Mouse (Mus musculus): Measurements from ENCODE around the gene Chic2. TPM values are rescaled to one million over a fixed set of nuclear protein-coding genes. Genes with fewer than 3 reads are reported as not detected.
A peak's percentile ranks its signal among the peaks of the same experiment; 100 is the strongest.

Chic2 gene
- polyA plus RNA-seq, 1 experiment from 2014 or later, result 28.7 TPM

DNA sequence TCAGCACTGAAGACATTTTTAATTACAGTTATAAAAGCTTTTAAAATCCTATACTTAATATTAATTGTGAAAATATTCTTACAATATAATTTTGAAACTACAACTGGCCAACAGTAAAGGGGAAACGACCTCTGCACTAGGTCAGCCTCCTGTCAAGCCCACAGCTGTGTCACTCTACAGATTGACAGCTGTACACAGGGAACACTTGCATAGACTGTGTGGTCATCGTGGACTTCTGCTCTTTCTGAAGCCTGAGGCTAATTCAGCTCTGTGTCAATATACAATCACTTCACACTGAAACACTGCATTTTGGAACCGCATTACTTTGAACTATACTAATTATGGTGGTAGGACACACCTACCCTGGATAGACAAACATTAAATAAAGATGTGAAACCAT is 39.8 kb downstream of the Chic2 start:
- whole genome bisulfite sequencing, result 74% methylated on average over 3 of the region's 3 CpGs
- no peak for ATAC-seq
- H3K27ac ChIP-seq, result no peak overlapping the region
- H3K4me1 ChIP-seq (replicated peaks), result peaks cover under 1% of the 10 kb centered on the region; the same call in 1 of the 2 replicates
- H3K4me3 ChIP-seq (replicated peaks), result no peak overlapping the region
- H3K27me3 ChIP-seq, result peaks cover 87% of the 10 kb centered on the region
- no peak overlapping the region for H3K4me2 ChIP-seq (replicated peaks)
- no peak overlapping the region for H3K9ac ChIP-seq (replicated peaks)
- H3K36me3 ChIP-seq, result peaks cover 8% of the 10 kb centered on the region
- H3K9me3 ChIP-seq, result no peaks in the 10 kb centered on the region; the same call in 1 of the 2 replicates

GRCm38 (mm10) chr5:75002109-75002508 is 42.5 kb downstream of the Chic2 start:
- Histone ChIP-seq H3K4me3 (replicated peaks) (no peak overlapping the region), H3K27me3 (peaks cover 88% of the 10 kb centered on the region), H3K27ac (no peak overlapping the region), H3K36me3 (0 out of 2 replicates have a peak, but pooled peaks cover 1% of the 10 kb centered on the region), H3K4me2 (replicated peaks) (no peak overlapping the region), H3K9me3 (no peaks in the 10 kb centered on the region), H3K9ac (replicated peaks) (no peak overlapping the region), H3K4me1 (replicated peaks) (peaks cover 13% of the 10 kb centered on the region; the same call in 1 of the 2 replicates)
- 83% methylated on average over 3 of the region's 3 CpGs for WGBS
- ATAC-seq, result no peak

DNA sequence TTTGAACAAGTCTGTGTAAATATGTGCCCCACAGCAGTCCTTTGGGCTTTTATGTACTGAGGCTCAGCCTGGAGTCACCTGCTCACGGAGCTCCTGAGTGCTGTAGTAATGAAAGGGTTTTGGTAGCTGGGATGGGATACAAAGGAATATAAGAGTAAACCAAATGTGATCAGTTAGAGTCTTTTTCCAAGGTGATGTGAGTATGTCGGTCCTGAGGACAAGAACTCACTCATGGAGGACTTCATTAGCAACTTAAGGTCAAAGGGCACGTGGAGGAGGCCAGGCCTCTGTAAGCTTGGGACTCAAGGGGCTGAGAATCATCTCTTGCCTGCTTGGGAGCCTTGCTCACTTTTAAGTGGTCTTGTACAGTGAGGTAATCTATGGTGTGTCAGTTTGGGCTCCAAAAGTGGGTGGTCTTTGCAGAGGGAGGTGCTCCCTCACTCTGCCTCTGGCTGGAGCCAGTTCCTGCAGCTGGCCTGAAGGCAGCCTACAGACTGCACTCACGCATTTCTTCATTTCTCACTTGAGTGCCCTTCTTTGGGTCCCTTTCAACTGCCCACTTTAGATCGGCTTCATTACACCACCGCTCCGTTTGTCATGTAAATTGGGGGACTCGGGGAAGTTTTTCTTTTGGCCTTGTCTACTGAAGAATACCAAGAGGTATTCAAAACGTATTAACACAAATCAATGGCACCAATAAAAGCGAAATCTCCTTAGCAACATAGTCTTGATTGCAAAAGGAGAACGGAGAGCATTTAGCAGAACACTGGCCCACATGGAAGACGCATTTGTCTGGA is 45.7 kb downstream of the Chic2 start:
- ATAC-seq, result peak; percentile 93
- no peak overlapping the region for H3K4me2 ChIP-seq (replicated peaks)
- no peak overlapping the region for H3K4me3 ChIP-seq (replicated peaks)
- no peak overlapping the region for H3K9ac ChIP-seq (replicated peaks)
- H3K36me3 ChIP-seq, result peaks cover 11% of the 10 kb centered on the region; the same call in 1 of the 2 replicates
- WGBS, result 10% methylated on average over 12 of the region's 12 CpGs
- peaks cover 13% of the 10 kb centered on the region; the same call in 1 of the 2 replicates for H3K4me1 ChIP-seq (replicated peaks)
- no peak overlapping the region for H3K27ac ChIP-seq
- H3K9me3 ChIP-seq, result no peaks in the 10 kb centered on the region
- peaks cover 94% of the 10 kb centered on the region for H3K27me3 ChIP-seq

GRCm38 (mm10) chr5:74994947-74995346 is 49.6 kb downstream of the Chic2 start:
- H3K4me2 ChIP-seq (replicated peaks), result no peak overlapping the region
- H3K9ac ChIP-seq (replicated peaks), result no peak overlapping the region
- ATAC-seq, result peak; percentile 44; the same call in 1 of the 2 replicates

DNA sequence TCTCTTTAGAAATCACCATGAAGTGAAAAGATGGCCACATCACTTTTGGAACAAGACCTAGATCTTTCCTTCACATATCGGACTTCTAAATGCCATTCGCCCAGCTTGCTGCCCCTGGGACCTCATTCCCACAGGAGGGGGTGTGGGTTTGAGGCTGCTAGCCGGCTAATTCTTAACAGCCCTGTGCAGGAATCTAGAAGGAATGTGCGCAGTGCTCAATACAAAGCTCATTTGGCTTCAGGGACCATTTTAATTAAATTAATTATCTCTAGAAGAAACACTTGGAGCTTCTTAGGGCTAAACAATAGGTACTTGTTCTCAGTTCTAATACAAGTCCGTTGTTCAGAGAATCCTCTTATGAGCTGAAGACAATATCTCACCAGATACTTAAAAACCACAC is 60.5 kb downstream of the Chic2 start:
- no peak for ATAC-seq
- H3K27ac ChIP-seq, result no peak overlapping the region
- 15% methylated on average over 5 of the region's 5 CpGs for WGBS
- peaks cover 33% of the 10 kb centered on the region for H3K4me1 ChIP-seq (replicated peaks)
- H3K9ac ChIP-seq (replicated peaks), result no peak overlapping the region
- H3K4me3 ChIP-seq (replicated peaks), result no peak overlapping the region
- peaks cover 3% of the 10 kb centered on the region; the same call in 1 of the 2 replicates for H3K36me3 ChIP-seq
- H3K4me2 ChIP-seq (replicated peaks), result no peak overlapping the region
- peaks cover 3% of the 10 kb centered on the region; the same call in 1 of the 2 replicates for H3K9me3 ChIP-seq
- peaks cover 81% of the 10 kb centered on the region for H3K27me3 ChIP-seq

More at GRCm38 (mm10) chr5:74994947-74995346, 49.6 kb downstream of the Chic2 start:
- no peak overlapping the region for H3K4me3 ChIP-seq (replicated peaks)
- H3K36me3 ChIP-seq, result peaks cover 21% of the 10 kb centered on the region
- H3K4me1 ChIP-seq (replicated peaks), result peaks cover 13% of the 10 kb centered on the region; the same call in 1 of the 2 replicates
- H3K27me3 ChIP-seq, result peaks cover 86% of the 10 kb centered on the region
- 58% methylated on average over 8 of the region's 8 CpGs for WGBS
- peaks cover 27% of the 10 kb centered on the region for H3K9me3 ChIP-seq
- H3K27ac ChIP-seq, result no peak overlapping the region

DNA sequence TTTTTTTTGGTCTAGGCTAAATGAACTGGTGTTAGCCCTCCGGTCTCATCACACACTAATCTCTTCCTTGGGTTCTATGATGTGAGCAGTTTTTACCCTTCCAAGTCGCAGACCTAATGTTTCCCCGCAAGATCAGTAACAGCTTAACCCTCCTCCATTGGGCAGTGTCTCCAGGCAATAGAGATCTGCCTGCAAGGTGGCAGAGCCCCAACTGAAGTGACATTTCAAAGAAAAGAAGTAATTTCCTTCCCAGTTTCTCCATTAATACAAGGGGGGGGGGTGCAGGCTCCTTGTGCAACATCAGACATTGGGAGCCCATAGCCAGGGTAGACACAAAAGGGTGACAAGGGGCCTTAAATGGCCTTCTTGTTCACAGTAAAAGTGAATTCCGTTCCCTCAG is 64.0 kb downstream of the Chic2 start:
- Histone ChIP-seq H3K4me2 (replicated peaks) (peak overlapping the region; percentile 31; the same call in 1 of the 2 replicates), H3K4me1 (replicated peaks) (peaks cover 34% of the 10 kb centered on the region), H3K27me3 (peaks cover 96% of the 10 kb centered on the region), H3K4me3 (replicated peaks) (no peak overlapping the region), H3K9me3 (no peaks in the 10 kb centered on the region), H3K36me3 (no peaks in the 10 kb centered on the region), H3K9ac (replicated peaks) (no peak overlapping the region), H3K27ac (no peak overlapping the region)
- WGBS, result 15% methylated on average over 4 of the region's 4 CpGs
- 0 out of 2 replicates have a peak, but pooled peaks have one; percentile 45 for ATAC-seq

- H3K4me3 ChIP-seq (replicated peaks), result no peak overlapping the region
- peaks cover 96% of the 10 kb centered on the region for H3K27me3 ChIP-seq
- 2% methylated on average over 7 of the region's 7 CpGs for WGBS
- H3K9ac ChIP-seq (replicated peaks), result no peak overlapping the region
- H3K4me2 ChIP-seq (replicated peaks), result peak overlapping the region; percentile 31
- no peaks in the 10 kb centered on the region for H3K36me3 ChIP-seq
- no peak overlapping the region for H3K27ac ChIP-seq
- no peaks in the 10 kb centered on the region for H3K9me3 ChIP-seq
- peak; percentile 61; the same call in 1 of the 2 replicates for ATAC-seq
- peaks cover 34% of the 10 kb centered on the region for H3K4me1 ChIP-seq (replicated peaks)
Observed at GRCm38 (mm10) chr5:74980154-74980553, 64.4 kb downstream of the Chic2 start.

GRCm38 (mm10) chr5:74979586-74979985 is 65.0 kb downstream of the Chic2 start:
- Histone ChIP-seq H3K36me3 (no peaks in the 10 kb centered on the region), H3K4me3 (replicated peaks) (no peak overlapping the region), H3K9me3 (no peaks in the 10 kb centered on the region), H3K27ac (no peak overlapping the region), H3K4me1 (replicated peaks) (peaks cover 34% of the 10 kb centered on the region), H3K4me2 (replicated peaks) (peak overlapping the region; percentile 31), H3K27me3 (peaks cover 96% of the 10 kb centered on the region), H3K9ac (replicated peaks) (no peak overlapping the region)
- WGBS, result 13% methylated on average over 7 of the region's 7 CpGs
- no peak for ATAC-seq

DNA sequence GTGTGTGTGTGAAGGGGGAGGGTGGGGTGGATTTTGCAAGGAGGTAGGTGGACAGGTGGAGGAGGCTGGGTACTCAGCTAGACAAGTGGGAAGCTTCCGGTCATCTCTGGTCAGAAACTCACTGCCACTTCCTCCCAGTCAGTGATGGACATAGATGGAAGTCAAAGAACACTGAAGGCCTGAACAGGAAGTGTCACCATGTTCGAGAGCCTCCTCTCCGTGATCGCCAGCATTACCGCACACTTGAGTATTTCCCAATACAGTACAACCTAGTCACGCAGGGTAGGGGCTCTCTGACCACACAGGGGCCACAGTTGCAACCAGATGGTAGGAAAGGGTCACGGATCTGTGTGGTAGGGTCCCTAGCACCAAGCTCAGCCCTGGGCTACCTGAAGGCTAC is 69.1 kb downstream of the Chic2 start:
- H3K36me3 ChIP-seq, result no peaks in the 10 kb centered on the region
- no peak for ATAC-seq
- H3K4me1 ChIP-seq (replicated peaks), result peaks cover 15% of the 10 kb centered on the region
- peaks cover 96% of the 10 kb centered on the region for H3K27me3 ChIP-seq
- H3K9ac ChIP-seq (replicated peaks), result no peak overlapping the region
- H3K27ac ChIP-seq, result no peak overlapping the region
- H3K4me3 ChIP-seq (replicated peaks), result no peak overlapping the region
- H3K9me3 ChIP-seq, result no peaks in the 10 kb centered on the region
- WGBS, result 90% methylated on average over 7 of the region's 7 CpGs
- no peak overlapping the region for H3K4me2 ChIP-seq (replicated peaks)

DNA sequence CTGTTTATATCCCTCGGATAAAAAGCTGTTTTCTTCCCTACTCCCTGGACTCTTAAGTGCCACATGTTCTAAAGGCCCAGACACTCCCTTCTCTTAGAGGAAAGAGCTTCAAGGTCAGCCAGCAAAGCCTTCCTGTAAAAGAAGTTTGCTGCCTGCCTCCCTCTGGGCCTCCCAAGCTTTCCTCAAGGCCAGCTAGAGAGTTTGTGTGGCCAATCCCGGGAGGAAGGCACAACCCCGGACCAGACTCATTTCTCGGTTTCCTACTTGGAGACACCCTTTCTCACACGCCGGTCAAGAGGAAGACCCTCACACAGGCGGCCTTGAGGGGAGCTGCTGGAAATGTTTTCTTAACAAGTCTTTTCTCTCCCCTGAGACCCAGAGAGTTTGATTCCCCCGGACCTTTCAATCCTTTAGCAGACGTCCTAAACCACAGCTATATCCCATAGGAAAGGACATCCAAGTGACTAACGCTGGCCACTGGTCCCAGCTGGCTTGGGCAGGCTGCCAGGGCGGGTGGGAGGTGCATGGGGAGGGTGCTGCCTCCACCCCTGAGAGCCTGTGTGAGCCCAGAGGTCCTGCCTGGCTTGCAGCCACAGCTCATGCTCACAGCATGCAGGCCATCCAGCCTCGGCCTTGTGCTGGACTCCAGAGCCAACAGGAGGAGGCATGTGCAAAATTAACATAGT is 69.7 kb downstream of the Chic2 start:
- H3K4me2 ChIP-seq (replicated peaks), result no peak overlapping the region
- no peak for ATAC-seq
- no peaks in the 10 kb centered on the region for H3K9me3 ChIP-seq
- no peak overlapping the region for H3K9ac ChIP-seq (replicated peaks)
- 58% methylated on average over 12 of the region's 12 CpGs for WGBS
- H3K27ac ChIP-seq, result no peak overlapping the region
- peaks cover 100% of the 10 kb centered on the region for H3K27me3 ChIP-seq
- H3K4me3 ChIP-seq (replicated peaks), result no peak overlapping the region
- peaks cover 8% of the 10 kb centered on the region for H3K4me1 ChIP-seq (replicated peaks)
- no peaks in the 10 kb centered on the region for H3K36me3 ChIP-seq

DNA sequence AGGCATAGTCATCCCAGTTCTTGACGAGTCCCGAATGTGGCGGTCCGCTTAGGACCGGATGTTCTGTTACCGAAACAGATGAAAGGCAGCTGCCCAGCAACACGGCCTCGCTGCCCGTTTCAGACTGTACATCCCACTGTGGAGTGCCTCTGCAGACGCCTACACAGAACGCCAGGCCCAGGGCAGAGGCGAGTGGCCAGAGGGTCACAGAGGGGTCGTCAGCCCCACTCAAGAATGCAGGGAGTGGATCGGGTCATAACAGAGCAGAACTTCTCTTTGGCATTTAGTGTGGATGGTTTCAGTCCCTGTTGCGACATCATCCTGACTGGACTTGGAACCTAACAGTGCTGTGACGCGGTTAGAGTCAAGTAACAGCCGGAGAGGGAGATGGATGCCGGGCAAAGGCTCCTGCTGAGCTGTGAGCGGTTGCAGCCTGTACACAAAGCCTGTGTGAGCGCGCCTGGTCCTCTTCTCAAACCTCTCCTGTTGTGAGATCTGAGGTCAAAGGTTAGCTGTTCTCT is 70.5 kb downstream of the Chic2 start:
- Histone ChIP-seq H3K4me3 (replicated peaks) (no peak overlapping the region), H3K27me3 (peaks cover 100% of the 10 kb centered on the region), H3K9me3 (no peaks in the 10 kb centered on the region), H3K9ac (replicated peaks) (no peak overlapping the region), H3K36me3 (no peaks in the 10 kb centered on the region), H3K4me2 (replicated peaks) (no peak overlapping the region), H3K4me1 (replicated peaks) (peaks cover under 1% of the 10 kb centered on the region; the same call in 1 of the 2 replicates), H3K27ac (no peak overlapping the region)
- 58% methylated on average over 22 of the region's 22 CpGs for WGBS
- ATAC-seq, result no peak

- Histone ChIP-seq H3K4me2 (replicated peaks) (no peak overlapping the region), H3K9ac (replicated peaks) (no peak overlapping the region), H3K4me1 (replicated peaks) (no peaks in the 10 kb centered on the region), H3K36me3 (no peaks in the 10 kb centered on the region), H3K9me3 (no peaks in the 10 kb centered on the region), H3K27me3 (peaks cover 95% of the 10 kb centered on the region), H3K27ac (no peak overlapping the region), H3K4me3 (replicated peaks) (no peak overlapping the region)
- no peak for ATAC-seq
- WGBS, result 63% methylated on average over 7 of the region's 7 CpGs
Observed at GRCm38 (mm10) chr5:74971418-74971817, 73.2 kb downstream of the Chic2 start.
